Mouse (Mus musculus): Measurements from ENCODE around the gene Slc12a5. TPM values are rescaled to one million over a fixed set of nuclear protein-coding genes. Genes with fewer than 3 reads are reported as not detected.

The Slc12a5 gene
- total RNA-seq (2018; cell fraction: chromatin; rRNA removed), result 1 to 10 TPM in 6 of 26 experiments, under 1 TPM in 14, not detected in 6; 0.13 to 2.2 (median 0.54) TPM
- total RNA-seq (2018; cell fraction: cytosol; rRNA removed), result under 1 TPM in 8 of 26 experiments, not detected in 18; 0.03 to 0.08 (median 0.05) TPM
- 1 to 10 TPM in 1 of 26 experiments, under 1 TPM in 8, not detected in 17; 0.06 to 1.1 (median 0.12) TPM for total RNA-seq (2018; cell fraction: nucleus; rRNA removed)
- polyA plus RNA-seq (2018), result not detected in 3 replicates

GRCm38 (mm10) chr2:164960716-164961441 is at the start of gene Slc12a5:
Slc12a5 (plus strand) TSS chr2:164960802.
- 6% methylated on average over 24 of the region's 54 CpGs for WGBS (ENCODE audit: missing documents)
- Histone ChIP-seq H3K27ac (no peak within 1 kb of the TSS), H3K4me3 (ENCODE audit: inconsistent target) (no peak within 1 kb of the TSS), H3K79me2 (ENCODE audit: inconsistent target) (no peaks in the 10 kb centered on the region), H3K36me3 (ENCODE audit: inconsistent target) (no peaks in the 10 kb centered on the region)

- H3K79me2 ChIP-seq (ENCODE audit: inconsistent target), result peaks cover 21% of the 10 kb centered on the region
- peak within 1 kb of the TSS; percentile 96 for H3K4me3 ChIP-seq (ENCODE audit: inconsistent target)
- under 1% methylated on average over 89 of the region's 91 CpGs for WGBS (ENCODE audit: missing documents)
- peak within 1 kb of the TSS; percentile 98 for H3K27ac ChIP-seq
- H3K36me3 ChIP-seq (ENCODE audit: inconsistent target), result peaks cover 29% of the 10 kb centered on the region
These were observed 49.2 kb upstream of the Slc12a5 start, which contains the start of gene Zfp335 for GRCm38 (mm10) chr2:164911086-164912048. Zfp335 (minus strand) TSS chr2:164911757.

GRCm38 (mm10) chr2:164912151-164912550 is 48.5 kb upstream of the Slc12a5 start:
- Histone ChIP-seq H3K79me2 (ENCODE audit: inconsistent target) (peaks cover 21% of the 10 kb centered on the region), H3K27ac (peak overlapping the region; percentile 98)

GRCm38 (mm10) chr2:164912749-164913427 is 47.7 kb upstream of the Slc12a5 start:
- 47% methylated on average over 3 of the region's 9 CpGs for WGBS (ENCODE audit: missing documents)
- H3K79me2 ChIP-seq (ENCODE audit: inconsistent target), result peaks cover 21% of the 10 kb centered on the region
- H3K4me3 ChIP-seq (ENCODE audit: inconsistent target), result no peak overlapping the region
- H3K27ac ChIP-seq, result peak overlapping the region; percentile 98
- peaks cover 14% of the 10 kb centered on the region for H3K36me3 ChIP-seq (ENCODE audit: inconsistent target)

More at GRCm38 (mm10) chr2:164912151-164912550, 48.5 kb upstream of the Slc12a5 start:
- Histone ChIP-seq H3K36me3 (ENCODE audit: inconsistent target) (peaks cover 21% of the 10 kb centered on the region), H3K4me3 (ENCODE audit: inconsistent target) (peak overlapping the region; percentile 57)
- WGBS (ENCODE audit: missing documents), result 7% methylated on average over 12 of the region's 12 CpGs

GRCm38 (mm10) chr2:164913428-164913786 is 47.2 kb upstream of the Slc12a5 start:
- peaks cover 8% of the 10 kb centered on the region for H3K36me3 ChIP-seq (ENCODE audit: inconsistent target)
- WGBS (ENCODE audit: missing documents), result 42% methylated on average over 2 of the region's 2 CpGs
- H3K4me3 ChIP-seq (ENCODE audit: inconsistent target), result no peak overlapping the region
- H3K27ac ChIP-seq, result peak overlapping the region; percentile 98
- H3K79me2 ChIP-seq (ENCODE audit: inconsistent target), result peaks cover 21% of the 10 kb centered on the region

- H3K79me2 ChIP-seq (ENCODE audit: inconsistent target), result no peaks in the 10 kb centered on the region
- no peak overlapping the region for H3K27ac ChIP-seq
- WGBS (ENCODE audit: missing documents), result 3% methylated on average over 5 of the region's 5 CpGs
- H3K36me3 ChIP-seq (ENCODE audit: inconsistent target), result no peaks in the 10 kb centered on the region
- no peak overlapping the region for H3K4me3 ChIP-seq (ENCODE audit: inconsistent target)
These were observed 43.8 kb upstream of the Slc12a5 start for GRCm38 (mm10) chr2:164916820-164917219.

GRCm38 (mm10) chr2:164917371-164917770 is 43.2 kb upstream of the Slc12a5 start:
- WGBS (ENCODE audit: missing documents), result 80% methylated on average over 10 of the region's 10 CpGs
- no peak overlapping the region for H3K27ac ChIP-seq
- H3K4me3 ChIP-seq (ENCODE audit: inconsistent target), result no peak overlapping the region

GRCm38 (mm10) chr2:164918325-164918724 is 42.3 kb upstream of the Slc12a5 start:
- Histone ChIP-seq H3K4me3 (ENCODE audit: inconsistent target) (no peak overlapping the region), H3K36me3 (ENCODE audit: inconsistent target) (no peaks in the 10 kb centered on the region), H3K27ac (no peak overlapping the region), H3K79me2 (ENCODE audit: inconsistent target) (no peaks in the 10 kb centered on the region)
- WGBS (ENCODE audit: missing documents), result 86% methylated on average over 4 of the region's 5 CpGs

More at GRCm38 (mm10) chr2:164917371-164917770, 43.2 kb upstream of the Slc12a5 start:
- Histone ChIP-seq H3K36me3 (ENCODE audit: inconsistent target) (no peaks in the 10 kb centered on the region), H3K79me2 (ENCODE audit: inconsistent target) (no peaks in the 10 kb centered on the region)

- no peaks in the 10 kb centered on the region for H3K79me2 ChIP-seq (ENCODE audit: inconsistent target)
- no peak overlapping the region for H3K27ac ChIP-seq
- H3K36me3 ChIP-seq (ENCODE audit: inconsistent target), result no peaks in the 10 kb centered on the region
- 66% methylated on average over 6 of the region's 7 CpGs for WGBS (ENCODE audit: missing documents)
- H3K4me3 ChIP-seq (ENCODE audit: inconsistent target), result no peak overlapping the region
These were observed 38.6 kb upstream of the Slc12a5 start for GRCm38 (mm10) chr2:164921984-164922383.

- no peaks in the 10 kb centered on the region for H3K36me3 ChIP-seq (ENCODE audit: inconsistent target)
- no peak overlapping the region for H3K4me3 ChIP-seq (ENCODE audit: inconsistent target)
- WGBS (ENCODE audit: missing documents), result 98% methylated on average over 4 of the region's 4 CpGs
- no peak overlapping the region for H3K27ac ChIP-seq
- no peaks in the 10 kb centered on the region for H3K79me2 ChIP-seq (ENCODE audit: inconsistent target)
These were observed 37.3 kb upstream of the Slc12a5 start for GRCm38 (mm10) chr2:164923291-164923690.

GRCm38 (mm10) chr2:164924100-164924857 is 36.3 kb upstream of the Slc12a5 start:
- Histone ChIP-seq H3K36me3 (ENCODE audit: inconsistent target) (no peaks in the 10 kb centered on the region), H3K79me2 (ENCODE audit: inconsistent target) (no peaks in the 10 kb centered on the region), H3K4me3 (ENCODE audit: inconsistent target) (no peak overlapping the region), H3K27ac (no peak overlapping the region)
- WGBS (ENCODE audit: missing documents), result 48% methylated on average over 11 of the region's 11 CpGs

- Histone ChIP-seq H3K79me2 (ENCODE audit: inconsistent target) (no peaks in the 10 kb centered on the region), H3K4me3 (ENCODE audit: inconsistent target) (no peak overlapping the region), H3K36me3 (ENCODE audit: inconsistent target) (no peaks in the 10 kb centered on the region), H3K27ac (no peak overlapping the region)
- WGBS (ENCODE audit: missing documents), result 72% methylated on average over 11 of the region's 11 CpGs
These were observed 29.7 kb upstream of the Slc12a5 start for GRCm38 (mm10) chr2:164930706-164931581.

GRCm38 (mm10) chr2:164933534-164933933 is 27.1 kb upstream of the Slc12a5 start:
- Histone ChIP-seq H3K4me3 (ENCODE audit: inconsistent target) (no peak overlapping the region), H3K79me2 (ENCODE audit: inconsistent target) (no peaks in the 10 kb centered on the region), H3K27ac (no peak overlapping the region), H3K36me3 (ENCODE audit: inconsistent target) (no peaks in the 10 kb centered on the region)
- WGBS (ENCODE audit: missing documents), result 18% methylated on average over 8 of the region's 10 CpGs
